Mouse (Mus musculus) heart, embryonic 12.5 days (tissue): ENCODE data around the gene Tnfsf15. TPM values are rescaled to one million over a fixed set of nuclear protein-coding genes. Genes with fewer than 3 reads are reported as not detected.

ENCODE experiments used
- ATAC-seq: fragments of 200-750 bp; cut with Nextera tagmentation; 2 replicates; pipeline ENCODE4 v1.8.0; 2017; ENCODE audit warnings: moderate TSS enrichment, moderate library complexity; ENCODE audit not compliant: insufficient number of reproducible peaks, low FRiP score
- H3K27ac ChIP-seq: fragments of 300-500 bp; sonication (generic); 2 replicates; pipeline ENCODE4 v1.5.1; 2016; ENCODE audit warnings: mild to moderate bottlenecking, moderate library complexity; ENCODE audit not compliant: poor library complexity, severe bottlenecking
- H3K27me3 ChIP-seq: fragments of 300-500 bp; sonication (generic); replicated peaks from 2 replicates; pipeline ENCODE4 v1.6.1; 2016; ENCODE audit warnings: mild to moderate bottlenecking, moderate library complexity
- H3K36me3 ChIP-seq: fragments of 300-500 bp; sonication (generic); 2 replicates; pipeline ENCODE4 v1.6.1; 2016; ENCODE audit warnings: mild to moderate bottlenecking, moderate library complexity
- H3K4me1 ChIP-seq: fragments of 300-500 bp; sonication (generic); replicated peaks from 2 replicates; pipeline ENCODE4 v1.6.1; 2016; ENCODE audit warnings: mild to moderate bottlenecking
- H3K4me2 ChIP-seq: fragments of 300-500 bp; sonication (generic); 2 replicates; pipeline ENCODE4 v1.6.1; 2016; ENCODE audit warnings: mild to moderate bottlenecking, moderate library complexity
- H3K4me3 ChIP-seq: fragments of 300-500 bp; sonication (generic); 2 replicates; pipeline ENCODE4 v1.5.1; 2016; ENCODE audit warnings: mild to moderate bottlenecking
- H3K9ac ChIP-seq: fragments of 300-500 bp; sonication (generic); 2 replicates; pipeline ENCODE4 v1.6.1; 2016; ENCODE audit warnings: mild to moderate bottlenecking, moderate library complexity
- H3K9me3 ChIP-seq: fragments of 300-500 bp; sonication (generic); replicated peaks from 2 replicates; pipeline ENCODE4 v1.6.1; 2016; ENCODE audit warnings: mild to moderate bottlenecking, moderate library complexity
- WGBS: fragments of 180-500 bp; shearing (Covaris S2); methylation state at CpG from one replicate; pipeline ENCODE4 v1.1.7; 2016; 5-methylcytosine and 5-hydroxymethylcytosine counted together
- polyA plus RNA-seq: library from polyadenylated mRNA; unstranded; fragments of >200 nt; fragmentation: Nextera tagmentation; extraction: Ambion mirVana; gene quantifications from 2 replicates; pipeline ENCODE4 v1.2.1, GENCODE M21; 2016

The Tnfsf15 gene
- polyA plus RNA-seq, 1 experiment from 2014 or later: 0.09 TPM

- H3K36me3 ChIP-seq: no peaks in the 10 kb centered on the region
- H3K27me3 ChIP-seq: 0 out of 2 replicates have a peak, but pooled peaks cover 7% of the 10 kb centered on the region
- H3K4me2 ChIP-seq: no peak overlapping the region
- H3K27ac ChIP-seq: no peak overlapping the region
- no peaks in the 10 kb centered on the region for H3K4me1 ChIP-seq
- WGBS: 79% methylated on average over 6 of the region's 6 CpGs
- no peak overlapping the region for H3K4me3 ChIP-seq
- ATAC-seq: no peak
- no peaks in the 10 kb centered on the region for H3K9me3 ChIP-seq
- no peak overlapping the region for H3K9ac ChIP-seq
Measured at GRCm38 (mm10) chr4:63683716-63684115, 61.2 kb downstream of the Tnfsf15 start.

- Histone ChIP-seq H3K36me3 (no peaks in the 10 kb centered on the region), H3K27ac (no peak overlapping the region), H3K9me3 (no peaks in the 10 kb centered on the region), H3K4me3 (no peak overlapping the region), H3K4me1 (no peaks in the 10 kb centered on the region), H3K9ac (no peak overlapping the region), H3K27me3 (0 out of 2 replicates have a peak, but pooled peaks cover 7% of the 10 kb centered on the region), H3K4me2 (no peak overlapping the region)
- 85% methylated on average over 11 of the region's 11 CpGs for WGBS
- no peak for ATAC-seq
Measured at GRCm38 (mm10) chr4:63683056-63683455, 61.9 kb downstream of the Tnfsf15 start.

- Histone ChIP-seq H3K4me2 (no peak overlapping the region), H3K27ac (no peak overlapping the region), H3K36me3 (no peaks in the 10 kb centered on the region), H3K9ac (no peak overlapping the region), H3K27me3 (0 out of 2 replicates have a peak, but pooled peaks cover 7% of the 10 kb centered on the region), H3K4me3 (no peak overlapping the region), H3K9me3 (no peaks in the 10 kb centered on the region), H3K4me1 (no peaks in the 10 kb centered on the region)
- no peak for ATAC-seq
- 71% methylated on average over 2 of the region's 2 CpGs for WGBS
Measured at GRCm38 (mm10) chr4:63682441-63682840, 62.5 kb downstream of the Tnfsf15 start.

GRCm38 (mm10) chr4:63681557-63681956, 63.4 kb downstream of the Tnfsf15 start:
- no peak overlapping the region for H3K27ac ChIP-seq
- H3K9me3 ChIP-seq: no peaks in the 10 kb centered on the region
- no peaks in the 10 kb centered on the region for H3K36me3 ChIP-seq
- H3K27me3 ChIP-seq: 0 out of 2 replicates have a peak, but pooled peaks cover 3% of the 10 kb centered on the region
- no peak overlapping the region for H3K4me2 ChIP-seq
- H3K4me3 ChIP-seq: no peak overlapping the region
- no peak for ATAC-seq
- H3K4me1 ChIP-seq: no peaks in the 10 kb centered on the region
- no peak overlapping the region for H3K9ac ChIP-seq
- WGBS: 84% methylated on average over 3 of the region's 3 CpGs

Other genes with a start within 250 kb of the Tnfsf15 start
- gene Whrn, start 249.1 kb downstream of the Tnfsf15 start, polyA plus RNA-seq: 4.7 and 5.1 TPM in 2 replicates
- 196 and 202 TPM in 2 replicates for gene Atp6v1g1, start 200.3 kb downstream of the Tnfsf15 start, polyA plus RNA-seq
- gene Tmem268, start 186.3 kb downstream of the Tnfsf15 start, polyA plus RNA-seq: 5.3 and 5.6 TPM in 2 replicates
- not detected in 2 replicates for gene Gm11213, start 139.9 kb downstream of the Tnfsf15 start, polyA plus RNA-seq
- not detected in 2 replicates for gene Tex48, start 122.7 kb downstream of the Tnfsf15 start, polyA plus RNA-seq
- gene Gm11214, start 81.7 kb downstream of the Tnfsf15 start, polyA plus RNA-seq: not detected in 2 replicates
- gene Tnfsf8, start 116.2 kb upstream of the Tnfsf15 start, polyA plus RNA-seq: not detected in 2 replicates